Mouse (Mus musculus): ENCODE data around the gene Ier2. TPM values are rescaled to one million over a fixed set of nuclear protein-coding genes. Genes with fewer than 3 reads are reported as not detected.

Gene Ier2
- polyA plus RNA-seq, 1 experiment from 2014 or later = 80.3 TPM

GRCm38 (mm10) chr8:84704356-84704755 lies 41.7 kb upstream of the Ier2 start:
- peaks cover 3% of the 10 kb centered on the region for H3K36me3 ChIP-seq
- ATAC-seq (replicated peaks; ENCODE audit: low FRiP score) = peak; percentile 46
- H3K4me3 ChIP-seq (replicated peaks) = peak overlapping the region; percentile 36
- H3K9me3 ChIP-seq (replicated peaks) = no peaks in the 10 kb centered on the region
- peaks cover 78% of the 10 kb centered on the region for H3K27me3 ChIP-seq
- H3K9ac ChIP-seq = 0 out of 2 replicates have a peak overlapping the region, but pooled peaks have one; percentile 17
- peak overlapping the region; percentile 60 for H3K4me2 ChIP-seq
- H3K4me1 ChIP-seq = peaks cover 76% of the 10 kb centered on the region
- peak overlapping the region; percentile 62 for H3K27ac ChIP-seq
- WGBS = 2% methylated on average over 16 of the region's 16 CpGs

DNA sequence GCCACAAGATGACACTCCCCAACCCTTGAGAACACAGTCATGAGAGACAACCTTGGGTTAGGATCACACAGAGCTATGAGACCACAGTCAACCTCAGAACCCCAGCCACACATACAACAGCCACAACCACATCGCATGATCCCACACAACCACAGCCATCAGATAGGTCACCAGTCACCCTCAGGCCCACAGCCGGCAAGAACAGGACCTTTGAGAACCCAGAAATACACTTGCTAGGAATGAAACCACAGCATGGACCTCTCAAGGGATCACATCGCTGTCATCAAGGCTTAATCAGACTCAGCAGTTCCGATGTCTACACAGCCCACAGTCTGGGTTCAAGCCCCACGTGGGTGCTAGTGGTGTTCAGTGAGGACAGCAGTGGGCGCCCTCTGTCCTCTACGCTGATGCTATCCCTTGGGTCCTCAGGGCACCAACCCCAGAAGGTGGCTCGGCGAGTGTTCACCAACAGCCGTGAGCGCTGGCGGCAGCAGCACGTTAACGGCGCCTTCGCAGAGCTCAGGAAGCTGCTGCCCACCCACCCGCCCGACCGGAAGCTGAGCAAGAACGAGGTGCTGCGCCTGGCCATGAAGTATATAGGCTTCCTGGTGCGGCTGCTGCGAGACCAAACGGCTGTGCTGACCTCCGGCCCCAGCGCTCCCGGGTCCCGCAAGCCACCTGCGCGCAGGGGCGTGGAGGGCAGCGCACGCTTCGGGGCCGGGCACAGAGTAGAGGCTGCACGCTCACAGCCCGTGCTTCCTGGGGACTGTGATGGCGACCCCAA lies 41.0 kb upstream of the Ier2 start:
- peaks cover 69% of the 10 kb centered on the region for H3K4me1 ChIP-seq
- 0 out of 2 replicates have a peak overlapping the region, but pooled peaks have one; percentile 17 for H3K9ac ChIP-seq
- peak overlapping the region; percentile 60 for H3K4me2 ChIP-seq
- 12% methylated on average over 38 of the region's 38 CpGs for WGBS
- H3K27ac ChIP-seq = peak overlapping the region; percentile 62
- H3K36me3 ChIP-seq = peaks cover 10% of the 10 kb centered on the region
- H3K4me3 ChIP-seq (replicated peaks) = peak overlapping the region; percentile 36
- H3K9me3 ChIP-seq (replicated peaks) = no peaks in the 10 kb centered on the region
- H3K27me3 ChIP-seq = peaks cover 74% of the 10 kb centered on the region
- no peak for ATAC-seq (replicated peaks; ENCODE audit: low FRiP score)

- H3K36me3 ChIP-seq = peaks cover 16% of the 10 kb centered on the region
- no peaks in the 10 kb centered on the region for H3K9me3 ChIP-seq (replicated peaks)
- H3K4me1 ChIP-seq = peaks cover 64% of the 10 kb centered on the region
- no peak overlapping the region for H3K9ac ChIP-seq
- H3K4me2 ChIP-seq = peak overlapping the region; percentile 44
- no peak overlapping the region for H3K27ac ChIP-seq
- peak overlapping the region; percentile 36 for H3K4me3 ChIP-seq (replicated peaks)
- 75% methylated on average over 6 of the region's 6 CpGs for WGBS
- no peak for ATAC-seq (replicated peaks; ENCODE audit: low FRiP score)
- peaks cover 68% of the 10 kb centered on the region for H3K27me3 ChIP-seq
These were observed 40.4 kb upstream of the Ier2 start for GRCm38 (mm10) chr8:84702963-84703465.

DNA sequence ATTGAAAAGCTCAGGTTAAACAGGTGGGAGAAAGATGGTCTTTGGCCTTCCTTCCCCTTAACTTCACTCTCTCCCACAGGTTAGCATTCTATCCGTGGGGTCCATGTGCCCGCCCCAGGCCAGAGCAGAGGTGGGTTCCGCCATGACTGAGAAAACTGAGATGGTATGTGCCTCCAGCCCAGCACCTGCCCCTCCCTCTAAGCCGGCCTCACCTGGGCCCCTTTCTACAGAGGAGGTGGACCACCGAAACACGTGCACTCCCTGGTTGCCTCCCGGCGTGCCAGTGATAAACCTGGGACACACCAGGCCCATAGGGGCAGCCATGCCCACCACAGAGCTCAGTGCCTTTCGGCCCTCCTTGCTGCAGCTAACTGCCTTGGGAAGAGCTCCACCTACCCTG lies 39.9 kb upstream of the Ier2 start:
- H3K4me1 ChIP-seq = peaks cover 59% of the 10 kb centered on the region
- H3K27ac ChIP-seq = no peak overlapping the region
- no peak overlapping the region for H3K9ac ChIP-seq
- 73% methylated on average over 9 of the region's 9 CpGs for WGBS
- no peak for ATAC-seq (replicated peaks; ENCODE audit: low FRiP score)
- peaks cover 21% of the 10 kb centered on the region for H3K36me3 ChIP-seq
- no peaks in the 10 kb centered on the region for H3K9me3 ChIP-seq (replicated peaks)
- peak overlapping the region; percentile 44 for H3K4me2 ChIP-seq
- H3K27me3 ChIP-seq = peaks cover 64% of the 10 kb centered on the region
- H3K4me3 ChIP-seq (replicated peaks) = peak overlapping the region; percentile 36

DNA sequence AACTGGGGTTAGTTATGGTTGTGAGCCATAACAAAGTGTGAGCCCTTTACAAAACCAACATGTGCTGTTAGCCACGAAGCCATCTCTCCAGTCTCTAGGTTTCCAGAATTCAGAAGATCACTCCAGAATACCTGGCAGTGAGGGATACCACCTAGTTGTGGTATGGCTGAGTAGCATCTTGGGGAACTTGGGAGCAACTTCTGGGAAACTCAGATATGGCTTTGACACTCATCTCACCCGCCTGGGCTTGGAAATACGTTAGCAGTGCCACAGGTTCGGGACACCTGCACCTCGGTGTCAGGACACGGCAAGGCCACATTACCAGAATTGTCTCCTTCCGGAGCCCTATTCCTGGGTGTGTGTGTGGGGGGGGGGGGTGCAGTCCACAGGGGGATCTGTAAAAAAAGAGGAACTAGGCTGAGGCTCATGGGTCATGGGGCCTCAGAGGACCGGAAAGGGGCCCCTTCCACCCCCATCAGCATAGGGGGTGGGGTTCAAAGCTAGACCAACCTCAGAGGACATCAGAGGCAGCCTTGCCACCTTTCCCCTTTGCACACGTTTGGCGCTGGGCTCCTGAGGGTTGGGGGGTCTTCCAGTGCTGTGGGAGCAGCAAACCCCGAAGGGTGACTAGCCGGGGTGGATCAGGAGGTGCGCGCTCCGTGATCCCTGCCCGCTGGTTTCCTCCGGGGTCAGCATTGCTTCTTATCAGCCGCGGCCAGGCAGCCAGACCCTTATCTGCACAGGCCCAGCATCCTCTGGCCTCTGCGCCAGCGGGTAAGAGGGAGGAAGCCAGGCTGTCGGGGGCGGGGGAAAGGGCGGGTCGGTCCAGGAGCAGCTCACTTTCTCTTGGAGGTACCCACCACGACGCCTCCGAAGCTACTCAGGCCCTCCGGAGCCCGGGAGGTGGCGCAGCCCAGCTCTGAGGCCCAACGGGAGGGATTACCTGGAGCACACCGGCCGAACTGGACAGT lies 38.6 kb upstream of the Ier2 start, which contains the start of gene Lyl1:
Gene Lyl1 (plus strand): TSS at position 517 of the 971 bp plus-strand sequence.
- Histone ChIP-seq H3K4me1 (peaks cover 46% of the 10 kb centered on the region), H3K36me3 (peaks cover 34% of the 10 kb centered on the region), H3K9ac (no peak within 1 kb of the TSS), H3K4me2 (peak within 1 kb of the TSS; percentile 44), H3K27ac (peak within 1 kb of the TSS; percentile 80), H3K4me3 (replicated peaks) (peak within 1 kb of the TSS; percentile 36), H3K27me3 (peaks cover 50% of the 10 kb centered on the region), H3K9me3 (replicated peaks) (no peaks in the 10 kb centered on the region)
- 5% methylated on average over 34 of the region's 34 CpGs for whole genome bisulfite sequencing
- peak; percentile 55 for ATAC-seq (replicated peaks; ENCODE audit: low FRiP score)

GRCm38 (mm10) chr8:84700526-84700925 lies 37.9 kb upstream of the Ier2 start:
- peak overlapping the region; percentile 77 for H3K27ac ChIP-seq

GRCm38 (mm10) chr8:84699861-84700322 lies 37.2 kb upstream of the Ier2 start:
- Histone ChIP-seq H3K9me3 (replicated peaks) (no peaks in the 10 kb centered on the region), H3K27ac (peak overlapping the region; percentile 77), H3K36me3 (peaks cover 48% of the 10 kb centered on the region), H3K4me3 (replicated peaks) (no peak overlapping the region), H3K4me2 (no peak overlapping the region), H3K4me1 (peaks cover 36% of the 10 kb centered on the region), H3K27me3 (peaks cover 40% of the 10 kb centered on the region), H3K9ac (no peak overlapping the region)
- 58% methylated on average over 7 of the region's 7 CpGs for WGBS
- peak; percentile 10; the same call in 1 of the 2 replicates for ATAC-seq (replicated peaks; ENCODE audit: low FRiP score)

More at GRCm38 (mm10) chr8:84700526-84700925, 37.9 kb upstream of the Ier2 start:
- H3K9me3 ChIP-seq (replicated peaks) = no peaks in the 10 kb centered on the region
- peaks cover 42% of the 10 kb centered on the region for H3K4me1 ChIP-seq
- no peak for ATAC-seq (replicated peaks; ENCODE audit: low FRiP score)
- WGBS = 81% methylated on average over 5 of the region's 5 CpGs
- H3K36me3 ChIP-seq = peaks cover 41% of the 10 kb centered on the region
- H3K27me3 ChIP-seq = peaks cover 47% of the 10 kb centered on the region
- no peak overlapping the region for H3K4me3 ChIP-seq (replicated peaks)
- no peak overlapping the region for H3K9ac ChIP-seq
- no peak overlapping the region for H3K4me2 ChIP-seq

DNA sequence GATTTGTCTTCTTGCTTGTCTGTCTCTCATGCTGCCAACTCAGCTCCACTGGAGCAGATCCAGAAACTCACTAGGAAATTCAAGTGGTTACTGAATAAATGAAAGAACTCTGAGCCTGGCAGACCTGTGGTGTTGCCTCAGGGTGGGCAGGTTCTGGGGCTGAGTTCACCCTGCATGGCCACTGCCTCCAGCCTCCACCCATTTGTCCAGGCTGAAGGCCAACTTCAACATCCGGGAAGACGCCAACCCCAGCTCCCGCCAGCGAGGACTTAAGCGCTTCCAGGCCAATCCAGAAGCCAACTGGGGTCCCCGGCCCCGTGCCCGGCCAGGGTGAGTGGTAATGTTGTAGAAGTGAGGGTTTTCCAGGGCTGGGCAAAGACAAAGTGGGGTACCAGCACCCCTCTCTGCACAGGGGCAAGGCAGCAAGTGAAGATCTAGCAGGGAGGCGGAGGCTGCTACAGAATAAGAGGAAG lies 36.3 kb upstream of the Ier2 start:
- Histone ChIP-seq H3K27ac (peak overlapping the region; percentile 71), H3K27me3 (peaks cover 31% of the 10 kb centered on the region), H3K9ac (no peak overlapping the region), H3K4me2 (no peak overlapping the region), H3K4me3 (replicated peaks) (no peak overlapping the region), H3K36me3 (peaks cover 54% of the 10 kb centered on the region), H3K4me1 (peaks cover 26% of the 10 kb centered on the region), H3K9me3 (replicated peaks) (no peaks in the 10 kb centered on the region)
- ATAC-seq (replicated peaks; ENCODE audit: low FRiP score) = no peak
- 86% methylated on average over 9 of the region's 9 CpGs for WGBS

- 92% methylated on average over 5 of the region's 5 CpGs for WGBS
- H3K4me1 ChIP-seq = peaks cover 21% of the 10 kb centered on the region
- no peaks in the 10 kb centered on the region for H3K9me3 ChIP-seq (replicated peaks)
- H3K36me3 ChIP-seq = peaks cover 61% of the 10 kb centered on the region
- H3K9ac ChIP-seq = no peak overlapping the region
- 0 out of 2 replicates have a peak overlapping the region, but pooled peaks have one; percentile 71 for H3K27ac ChIP-seq
- H3K4me2 ChIP-seq = no peak overlapping the region
- ATAC-seq (replicated peaks; ENCODE audit: low FRiP score) = no peak
- peaks cover 24% of the 10 kb centered on the region for H3K27me3 ChIP-seq
- no peak overlapping the region for H3K4me3 ChIP-seq (replicated peaks)
These were observed 35.6 kb upstream of the Ier2 start for GRCm38 (mm10) chr8:84698288-84698687.

- Histone ChIP-seq H3K4me3 (replicated peaks) (no peak overlapping the region), H3K27me3 (peaks cover 16% of the 10 kb centered on the region), H3K27ac (no peak overlapping the region), H3K36me3 (peaks cover 69% of the 10 kb centered on the region), H3K9ac (no peak overlapping the region), H3K4me1 (peaks cover 21% of the 10 kb centered on the region), H3K9me3 (replicated peaks) (no peaks in the 10 kb centered on the region), H3K4me2 (no peak overlapping the region)
- ATAC-seq (replicated peaks; ENCODE audit: low FRiP score) = no peak
- WGBS = 91% methylated on average over 14 of the region's 14 CpGs
These were observed 34.8 kb upstream of the Ier2 start for GRCm38 (mm10) chr8:84697166-84698130.

Data from kidney, embryonic 15.5 days (tissue).